Comparison of ENCODE assay signal across 12 mouse cellular contexts in genomic region chr11:119188389-119188788, GRCm38 (mm10). TPM values are rescaled to one million over a fixed set of nuclear protein-coding genes. Genes with fewer than 3 reads are reported as not detected.
DNase-seq lines count a peak whose midpoint lies in the region; ATAC-seq and TF ChIP-seq lines count a peak whose summit lies in the region.
"Had no signal": no experiment of that assay in that cellular context is flagged by ENCODE, and none has a peak within 500 bp of the region (broad histone marks: within the 10 kb centered on the region; RNA-seq: fewer than 3 reads in every experiment).

No protein-coding gene starts in this region.

- 0 out of 2 replicates have a peak, but pooled peaks cover 13% of the 10 kb centered on the region for H3K4me1 ChIP-seq in lung, embryonic 14.5 days (ENCODE audit: insufficient read depth)
- H3K4me1 ChIP-seq in lung, adult 2 months (ENCODE audit: control insufficient read depth, insufficient read depth, low read length), result peaks cover 9% of the 10 kb centered on the region
- peaks cover 15% of the 10 kb centered on the region for H3K4me1 ChIP-seq in heart, embryonic 11.5 days (ENCODE audit: control insufficient read depth, insufficient read depth, low read length)

- TF ChIP-seq POLR2A in lung, adult 2 months (IDR thresholded peaks at IDR 0.05; ENCODE audit: borderline replicate concordance, extremely low read depth, low read depth, low read length), result no peak

- H3K27ac ChIP-seq in lung, embryonic 14.5 days (ENCODE audit: low read depth), result no peak overlapping the region
- no peak overlapping the region for H3K27ac ChIP-seq in heart, embryonic 11.5 days (ENCODE audit: low read depth, low read length)
- H3K27ac ChIP-seq: embryonic facial prominence, embryonic 12.5 days; heart, embryonic 10.5 days; limb, embryonic 13.5 days had no signal

- no peaks in the 10 kb centered on the region; the same call in 1 of the 2 replicates for H3K36me3 ChIP-seq in lung, embryonic 14.5 days (ENCODE audit: insufficient read depth)
- H3K36me3 ChIP-seq in heart, embryonic 11.5 days (ENCODE audit: control insufficient read depth, insufficient read depth, low read length), result no peaks in the 10 kb centered on the region
- H3K36me3 ChIP-seq: heart, embryonic 10.5 days had no signal

- no peaks in the 10 kb centered on the region for H3K27me3 ChIP-seq in lung, embryonic 14.5 days (ENCODE audit: insufficient read depth, low read length)
- H3K27me3 ChIP-seq in heart, embryonic 11.5 days (ENCODE audit: control insufficient read depth, insufficient read depth, low read length), result peaks cover 2% of the 10 kb centered on the region; the same call in 1 of the 2 replicates
- H3K27me3 ChIP-seq: embryonic facial prominence, embryonic 12.5 days; limb, embryonic 13.5 days had no signal

- no peak overlapping the region for H3K4me2 ChIP-seq in lung, embryonic 14.5 days
- no peak overlapping the region for H3K4me2 ChIP-seq in heart, embryonic 11.5 days
- H3K4me2 ChIP-seq: embryonic facial prominence, embryonic 12.5 days; limb, embryonic 13.5 days had no signal

- WGBS in lung, embryonic 14.5 days, result 32% methylated on average over 6 of the region's 6 CpGs
- 39% methylated on average over 6 of the region's 6 CpGs for WGBS in lung, adult 2 months
- 44% methylated on average over 6 of the region's 6 CpGs for WGBS in heart, embryonic 11.5 days (ENCODE audit: insufficient replicate concordance)

- H3K9ac ChIP-seq in lung, embryonic 14.5 days, result no peak overlapping the region
- no peak overlapping the region for H3K9ac ChIP-seq in heart, embryonic 11.5 days (ENCODE audit: low read depth, low read length)
- H3K9ac ChIP-seq: embryonic facial prominence, embryonic 12.5 days; limb, embryonic 13.5 days had no signal

- no peaks in the 10 kb centered on the region for H3K9me3 ChIP-seq in lung, embryonic 14.5 days (ENCODE audit: low read depth, low read length)
- H3K9me3 ChIP-seq in heart, embryonic 11.5 days (replicated peaks; ENCODE audit: control insufficient read depth, low read length), result no peaks in the 10 kb centered on the region
- H3K9me3 ChIP-seq: embryonic facial prominence, embryonic 12.5 days; heart, embryonic 10.5 days; limb, embryonic 13.5 days had no signal

- no peak for ATAC-seq in lung, embryonic 14.5 days (ENCODE audit: insufficient read depth)
- ATAC-seq in heart, embryonic 11.5 days (replicated peaks; ENCODE audit: insufficient number of reproducible peaks, low FRiP score, low TSS enrichment), result no peak

- no peak overlapping the region for H3K4me3 ChIP-seq in lung, embryonic 14.5 days (ENCODE audit: low read depth, low read length)
- no peak overlapping the region for H3K4me3 ChIP-seq in lung, adult 2 months (replicated peaks; ENCODE audit: extremely low read depth, low read depth, low read length)
- H3K4me3 ChIP-seq in heart, embryonic 11.5 days (ENCODE audit: low read depth, low read length), result no peak overlapping the region
- H3K4me3 ChIP-seq: embryonic facial prominence, embryonic 12.5 days; heart, embryonic 10.5 days; limb, embryonic 13.5 days had no signal

- TF ChIP-seq CTCF in lung, embryonic 14.5 days (IDR thresholded peaks at IDR 0.05; ENCODE audit: low read depth), result no peak
- TF ChIP-seq CTCF in lung, adult 2 months (IDR thresholded peaks at IDR 0.05; ENCODE audit: insufficient read depth, low read length), result no peak

- DNase-seq in heart, postnatal 4 days, result peak; percentile 39
- no peak for DNase-seq in heart, adult 11 months
- peak; percentile 70 for DNase-seq in lung, embryonic 14.5 days
- DNase-seq in lung, adult 2 months, result no peak
- DNase-seq in adrenal gland, postnatal 10 days, result peak; percentile 77
- peak; percentile 55 to 69 for DNase-seq in lung, postnatal 4 days
- DNase-seq in urinary bladder, postnatal 25 days (ENCODE audit: low spot score), result no peak
- DNase-seq: cerebellum, adult 11 months had no signal

RNA-seq across cellular contexts. Expression of gene Tbc1d16, which starts 39.9 kb away (rescaled TPM):
- 10 to 100 TPM; 60.5 to 63.4 TPM for total RNA-seq in heart, postnatal 4 days (2021)
- polyA plus RNA-seq in lung, embryonic 14.5 days (2014; fragmentation: Nextera tagmentation; extraction: Ambion mirVana), result 17.1 and 17.5 TPM in 2 replicates
- 15.8 and 17.6 TPM in 2 replicates for polyA plus RNA-seq in lung, adult 2 months (2012; rRNA removed)
- total RNA-seq in adrenal gland, postnatal 10 days (2021), result 10 to 100 TPM; 19.1 to 21.8 TPM
- polyA plus RNA-seq in heart, embryonic 11.5 days (2014; fragmentation: Nextera tagmentation; extraction: Ambion mirVana), result 4.1 and 4.7 TPM in 2 replicates

RNA-seq across cellular contexts. Expression of gene Ccdc40, which starts 40.0 kb away (rescaled TPM):
- total RNA-seq in heart, postnatal 4 days (2021), result 1 to 10 TPM in 1 of 2 experiments, under 1 TPM in 1; 0.27 to 1.4 TPM
- 1.7 and 1.9 TPM in 2 replicates for polyA plus RNA-seq in lung, embryonic 14.5 days (2014; fragmentation: Nextera tagmentation; extraction: Ambion mirVana)
- polyA plus RNA-seq in lung, adult 2 months (2012; rRNA removed), result 9.7 and 12.0 TPM in 2 replicates
- total RNA-seq in adrenal gland, postnatal 10 days (2021), result 1 to 10 TPM in 1 of 2 experiments, under 1 TPM in 1; 0.85 to 1.4 TPM
- polyA plus RNA-seq in heart, embryonic 11.5 days (2014; fragmentation: Nextera tagmentation; extraction: Ambion mirVana), result 3.5 and 4.0 TPM in 2 replicates

Comparison
In these comparisons a context has a peak if more than half of its experiments do, and no peak if none do; other contexts are left out.
1. DNase-seq: peak in heart, postnatal 4 days (single experiment), lung, embryonic 14.5 days (single experiment), adrenal gland, postnatal 10 days (single experiment) and lung, postnatal 4 days (2 of 2); none in heart, adult 11 months (single experiment), lung, adult 2 months (single experiment) and urinary bladder, postnatal 25 days (single experiment).